Mouse (Mus musculus) yolk sac, embryonic 10.5 days (tissue): Measurements from ENCODE around the gene Heatr5a.

Experiments used
- DNase-seq: peaks from one replicate; pipeline ENCODE4 v3.0.0-alpha.2; 2017; ENCODE audit warnings: low spot score

The Heatr5a gene

DNA sequence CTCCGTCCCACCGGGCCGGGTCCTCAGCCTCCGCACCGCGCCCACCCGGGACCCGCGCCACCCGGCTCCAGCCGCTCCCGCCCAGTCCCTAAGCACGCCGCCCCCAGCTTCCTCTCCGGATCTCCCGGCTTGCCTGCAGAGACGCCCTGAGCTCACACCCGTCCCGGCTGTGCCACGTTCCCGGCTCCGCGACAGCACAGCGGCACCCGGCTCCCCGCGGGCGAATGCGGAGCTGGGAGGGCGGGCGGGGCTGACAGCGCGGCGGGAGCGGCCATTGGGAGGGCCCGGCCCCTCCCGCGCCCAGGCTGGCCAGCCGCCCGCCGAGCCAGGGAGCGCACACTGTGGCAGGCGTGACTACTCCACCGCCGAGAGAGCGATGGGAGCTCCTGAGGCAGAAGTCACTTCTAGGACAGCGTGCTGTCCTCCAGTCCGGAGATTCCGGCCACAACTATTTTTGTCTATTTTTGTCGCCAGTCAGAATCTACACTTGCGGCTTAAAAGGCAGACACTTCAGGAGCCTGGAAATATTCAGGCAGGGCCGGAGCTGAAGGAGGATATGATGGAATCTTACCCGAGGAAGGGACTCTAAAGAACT lies at the start of gene Heatr5a:
Gene Heatr5a, minus strand, starts transcription at position 252 of the 595 bp plus-strand sequence.
- DNase-seq, result peak; percentile 91

- DNase-seq, result no peak
These were observed 43.4 kb upstream of the Heatr5a start for GRCm38 (mm10) chr12:52014494-52015029.

- peak; percentile 9 for DNase-seq
These were observed 42.9 kb upstream of the Heatr5a start for GRCm38 (mm10) chr12:52014044-52014443.

- DNase-seq, result no peak
These were observed 42.2 kb upstream of the Heatr5a start for GRCm38 (mm10) chr12:52013274-52013673.

GRCm38 (mm10) chr12:52012159-52012558 lies 41.0 kb upstream of the Heatr5a start:
- no peak for DNase-seq

GRCm38 (mm10) chr12:52010630-52010961 lies 39.5 kb upstream of the Heatr5a start:
- DNase-seq, result no peak

DNA sequence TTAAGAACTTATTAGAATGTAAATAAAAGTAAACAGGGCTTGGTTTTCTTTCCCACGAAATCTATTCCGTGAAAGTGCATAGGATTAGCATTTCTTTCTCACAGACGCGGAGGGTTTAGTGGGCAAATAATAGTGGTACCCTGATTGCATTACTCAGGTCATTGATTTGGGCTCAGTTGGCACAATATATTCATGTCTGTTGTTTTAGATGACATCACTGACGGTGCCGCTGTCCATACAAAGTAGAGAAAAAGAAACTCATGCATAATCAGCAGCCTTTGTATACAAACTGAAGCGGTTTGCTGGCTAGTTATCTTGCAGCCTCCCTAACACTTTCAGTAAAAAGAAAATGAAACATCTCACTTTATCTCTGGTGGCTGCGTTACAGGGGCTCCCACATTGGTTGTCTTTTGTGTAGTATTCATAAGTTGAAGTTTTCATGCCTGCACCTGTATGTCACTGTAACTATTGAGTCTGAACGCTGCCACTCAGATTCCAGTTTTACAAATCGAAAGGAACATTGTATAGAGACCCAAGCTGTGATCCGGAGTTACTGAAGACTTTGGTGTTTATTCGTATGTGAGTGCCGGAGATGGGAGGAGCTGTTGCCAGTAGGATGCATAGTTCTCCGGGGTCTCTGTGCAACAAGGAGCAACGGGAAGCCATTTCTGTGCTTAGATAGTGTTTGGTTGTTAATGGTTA lies 39.0 kb upstream of the Heatr5a start:
- DNase-seq, result no peak

GRCm38 (mm10) chr12:52006633-52006994 lies 35.5 kb upstream of the Heatr5a start:
- no peak for DNase-seq

GRCm38 (mm10) chr12:52005877-52006632 lies 34.9 kb upstream of the Heatr5a start, which contains the start of gene Dtd2:
Gene Dtd2 (minus strand): TSS chr12:52006501.
- DNase-seq, result peak; percentile 87

DNA sequence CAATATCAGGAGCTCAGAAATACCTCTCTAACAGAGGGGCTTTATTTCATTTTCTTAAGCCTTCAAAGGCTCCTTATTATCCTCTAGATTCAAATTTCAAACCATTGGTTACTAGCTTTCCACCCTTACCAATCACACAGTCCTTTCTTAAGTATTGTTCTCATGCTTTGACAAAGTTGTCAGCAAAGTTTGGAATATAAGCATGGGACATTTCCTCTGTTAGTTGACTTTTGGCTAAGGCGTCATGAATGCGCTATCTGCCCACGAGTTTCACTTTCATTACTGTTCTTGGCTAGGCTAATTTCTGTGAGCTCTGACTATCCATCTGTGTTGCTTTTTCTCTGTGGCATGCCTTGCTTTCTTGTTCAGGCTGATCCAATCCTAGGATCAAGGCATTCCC lies 31.6 kb upstream of the Heatr5a start:
- no peak for DNase-seq

DNA sequence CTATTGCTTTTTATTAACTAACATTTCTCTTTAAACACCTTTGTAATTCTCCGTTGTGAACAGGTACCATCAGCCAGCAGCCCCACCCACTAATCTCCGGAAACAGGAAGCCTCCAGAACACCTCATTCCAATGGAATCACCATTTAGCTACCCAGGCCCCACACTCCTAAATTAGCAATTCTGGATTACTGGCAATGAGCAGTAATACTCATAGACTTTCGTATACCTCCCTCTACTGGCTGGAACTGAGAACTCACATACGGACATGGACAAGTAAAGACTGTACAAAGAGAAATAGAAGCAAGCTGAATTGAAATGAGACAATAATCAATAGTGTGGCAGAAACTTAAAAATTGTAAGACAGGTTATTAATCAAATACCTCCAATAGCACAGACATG lies 30.4 kb upstream of the Heatr5a start:
- DNase-seq, result peak; percentile 36

GRCm38 (mm10) chr12:51998366-51998932 lies 27.3 kb upstream of the Heatr5a start:
- DNase-seq, result no peak

- DNase-seq, result no peak
These were observed 24.8 kb upstream of the Heatr5a start for GRCm38 (mm10) chr12:51995738-51996536.

- DNase-seq, result no peak
These were observed 19.5 kb upstream of the Heatr5a start for GRCm38 (mm10) chr12:51990629-51991028.

DNA sequence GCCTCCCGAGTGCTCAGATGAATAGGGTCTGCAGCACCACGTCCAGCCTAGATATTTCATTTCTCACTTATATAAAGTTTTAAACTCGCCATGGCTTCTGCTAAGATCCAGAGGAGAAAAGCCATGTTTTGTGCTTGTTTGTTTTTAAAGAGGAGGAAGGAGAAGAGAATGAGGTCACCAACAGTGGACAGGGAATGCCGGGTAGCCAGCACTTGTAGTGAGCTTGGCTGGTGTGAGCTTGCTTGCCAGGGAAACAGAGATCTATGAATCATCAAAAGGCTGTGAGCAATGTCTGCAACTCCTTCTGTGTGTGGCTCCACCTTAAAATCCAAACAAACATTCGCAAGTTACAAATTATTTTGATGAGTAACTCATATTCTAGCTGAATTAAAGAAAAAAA lies 17.4 kb upstream of the Heatr5a start:
- no peak for DNase-seq

DNA sequence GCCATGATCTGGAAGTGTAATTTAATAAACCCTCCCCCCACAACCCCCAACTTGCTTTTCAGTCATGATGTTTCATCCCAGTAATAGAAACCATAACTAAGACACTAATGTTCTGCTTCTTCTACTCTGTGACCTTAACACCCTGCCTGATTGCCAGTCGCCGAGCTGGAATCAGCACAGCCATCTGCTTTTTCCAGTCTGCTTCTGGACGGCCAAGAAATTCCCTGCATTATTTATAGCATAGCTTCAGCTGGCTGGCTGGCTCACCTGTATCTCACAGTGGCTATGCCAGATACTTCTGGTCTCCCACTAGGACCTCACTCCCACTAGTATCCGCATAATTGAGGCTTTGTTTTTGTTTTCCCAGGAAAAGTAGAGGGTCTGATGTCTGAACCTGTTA lies 14.7 kb upstream of the Heatr5a start:
- no peak for DNase-seq

DNA sequence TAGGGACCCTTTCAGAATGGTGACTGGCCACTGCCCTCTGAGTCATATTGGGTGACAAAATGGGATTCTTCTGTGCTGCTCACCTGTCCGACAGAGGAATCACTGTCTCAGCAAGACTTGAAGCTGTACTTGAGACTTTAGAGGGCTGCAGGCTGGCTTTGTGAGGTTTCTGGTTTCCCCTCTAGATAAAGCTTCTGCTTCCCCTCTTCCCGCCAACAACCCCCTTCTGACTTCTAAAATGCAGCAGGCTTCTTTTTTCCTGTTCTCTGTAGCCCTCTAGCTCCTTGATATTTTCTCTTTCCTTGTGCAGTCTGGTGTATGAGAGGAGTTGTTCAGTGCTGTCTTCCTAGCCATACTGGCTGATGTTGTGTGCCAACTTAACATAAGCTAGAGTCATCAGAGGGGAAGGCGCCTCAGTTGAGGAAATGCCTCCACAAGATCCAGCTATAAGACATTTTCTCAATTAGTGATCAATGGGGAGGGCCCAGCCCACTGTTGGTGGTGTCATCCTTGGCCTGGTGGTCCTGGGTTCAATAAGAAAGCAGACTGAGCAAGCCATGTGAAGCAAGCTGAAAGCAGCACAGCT lies 14.1 kb upstream of the Heatr5a start:
- DNase-seq, result no peak

GRCm38 (mm10) chr12:51983625-51984024 lies 12.5 kb upstream of the Heatr5a start:
- DNase-seq, result no peak

DNA sequence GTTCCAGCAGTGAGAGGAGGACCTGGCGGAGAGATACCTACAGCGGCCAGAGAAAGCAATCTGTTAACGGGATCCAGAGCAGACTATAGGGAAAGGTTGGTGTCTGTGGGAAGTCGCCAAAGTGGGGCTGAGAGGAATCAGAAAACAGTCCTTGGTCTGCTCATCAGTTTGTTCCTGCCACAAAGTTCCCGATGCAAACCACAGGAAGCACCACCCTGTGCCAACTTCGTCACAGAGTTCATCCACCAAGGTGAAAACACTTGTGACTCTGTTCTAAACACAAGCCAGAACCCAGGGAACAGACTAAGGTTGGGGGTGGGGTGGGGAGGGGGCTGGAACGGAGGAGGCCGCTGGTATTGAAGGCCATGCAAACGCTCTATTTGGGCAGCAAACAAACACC lies 5.4 kb upstream of the Heatr5a start:
- DNase-seq, result no peak

DNA sequence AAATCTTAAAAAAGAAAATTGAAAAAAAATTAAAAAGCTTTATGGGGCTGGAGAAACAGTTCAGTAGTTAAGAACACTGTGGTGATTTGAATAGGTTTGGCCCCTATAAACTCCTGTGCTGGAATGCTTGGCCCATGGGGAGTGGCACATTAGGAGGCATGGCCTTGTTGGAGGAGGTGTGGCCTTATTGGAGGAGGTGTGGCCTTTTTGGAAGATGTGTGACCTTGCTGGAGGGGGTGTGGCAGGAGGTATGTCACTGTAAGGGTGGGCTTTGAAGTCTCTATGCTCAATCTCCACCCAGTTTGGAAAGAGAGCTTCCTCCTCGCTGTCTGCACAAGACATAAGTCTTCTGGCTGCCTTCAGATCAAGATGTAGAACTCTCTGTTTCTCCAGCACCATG lies 3.3 kb upstream of the Heatr5a start:
- no peak for DNase-seq

GRCm38 (mm10) chr12:51972269-51973065 lies 1.3 kb upstream of the Heatr5a start:
- DNase-seq, result no peak
